Mouse (Mus musculus) erythroblast, embryonic 14.5 days (primary cell): ENCODE results near the gene Immt. TPM values are rescaled to one million over a fixed set of nuclear protein-coding genes. Genes with fewer than 3 reads are reported as not detected.
"Not testable (repeated sequence)": the region's sequence is repeated elsewhere in the genome, so short reads cannot be mapped to it uniquely, and the experiment has no call there.

Source experiments
- H3K27me3 ChIP-seq: 2 replicates; pipeline ENCODE4 v1.6.1; 2012; ENCODE audit warnings: inconsistent platforms; ENCODE audit not compliant: control insufficient read depth
- H3K36me3 ChIP-seq: 2 replicates; pipeline ENCODE4 v1.6.1; 2012; ENCODE audit warnings: mild to moderate bottlenecking, inconsistent platforms; ENCODE audit not compliant: control insufficient read depth
- H3K4me1 ChIP-seq: 2 replicates; pipeline ENCODE4 v1.6.1; 2012; ENCODE audit warnings: inconsistent platforms; ENCODE audit not compliant: control insufficient read depth
- H3K4me3 ChIP-seq: replicated peaks from 2 replicates; pipeline ENCODE3; 2012; ENCODE audit warnings: moderate library complexity, mild to moderate bottlenecking, inconsistent platforms
- H3K9me3 ChIP-seq: 2 replicates; pipeline ENCODE4 v1.6.1; 2012; ENCODE audit warnings: low read length, inconsistent platforms, mixed read lengths; ENCODE audit not compliant: control insufficient read depth
- GATA1 ChIP-seq: IDR thresholded peaks from 2 replicates; pipeline ENCODE4 v1.6.1; 2012; ENCODE audit warnings: low read length, inconsistent platforms, mixed read lengths
- TAL1 ChIP-seq: IDR thresholded peaks from 3 replicates; pipeline ENCODE4 v1.6.1; 2012; ENCODE audit warnings: low read length, inconsistent platforms, mixed read lengths
- polyA plus RNA-seq: library from polyadenylated mRNA; stranded (reverse); fragments of >175 nt; gene quantifications from 2 replicates; pipeline ENCODE4 v1.2.3, GENCODE M21; 2012

Gene Immt
- polyA plus RNA-seq, 1 experiment, result 2.0 TPM

DNA sequence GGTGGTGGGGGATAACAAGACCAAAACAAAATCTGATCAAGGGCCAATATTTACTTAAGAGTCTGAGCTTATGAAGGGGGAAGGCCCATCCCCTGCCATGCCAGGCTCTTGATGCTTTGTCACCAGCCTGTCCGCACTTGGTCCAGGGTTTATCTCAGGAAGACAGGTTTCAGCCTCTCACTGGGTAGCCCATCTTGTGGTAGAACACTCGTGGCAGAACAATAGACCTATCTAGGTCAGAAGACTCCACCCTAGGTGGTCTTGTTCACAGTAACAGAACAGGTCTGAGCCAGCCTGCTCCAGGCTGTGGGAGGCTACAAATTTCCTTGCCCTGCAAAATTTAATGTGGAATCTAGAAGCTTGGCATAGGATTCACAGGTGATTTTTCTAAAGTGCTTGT is 5.7 kb downstream of the Immt start:
- Histone ChIP-seq H3K27me3 (no peaks in the 10 kb centered on the region), H3K4me3 (no peak overlapping the region), H3K9me3 (no peaks in the 10 kb centered on the region), H3K4me1 (peaks cover 32% of the 10 kb centered on the region), H3K36me3 (peaks cover 49% of the 10 kb centered on the region)
- no peak for TF ChIP-seq TAL1
- no peak for TF ChIP-seq GATA1

DNA sequence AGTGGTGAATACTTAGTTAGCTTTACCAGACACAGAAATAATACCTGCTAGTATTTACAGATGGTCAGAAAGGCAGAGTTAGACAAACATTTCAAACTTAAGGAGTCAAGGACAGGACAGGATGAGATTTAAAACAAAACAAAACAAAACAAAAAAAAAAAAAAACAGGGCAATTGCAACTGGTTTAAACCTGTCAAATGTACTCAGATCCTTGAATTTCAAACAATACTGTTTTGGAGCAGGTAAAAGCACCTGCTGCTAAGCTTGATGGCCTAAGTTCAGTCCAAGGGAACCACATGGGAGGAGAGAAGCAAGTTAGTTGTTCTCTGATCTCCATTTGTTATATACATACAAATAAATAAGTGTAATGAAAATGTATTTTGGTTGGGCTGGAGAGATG is 8.7 kb downstream of the Immt start:
- Histone ChIP-seq H3K36me3 (peaks cover 46% of the 10 kb centered on the region), H3K4me3 (no peak overlapping the region), H3K27me3 (no peaks in the 10 kb centered on the region), H3K9me3 (no peaks in the 10 kb centered on the region), H3K4me1 (peaks cover 21% of the 10 kb centered on the region)
- TF ChIP-seq TAL1, result no peak
- TF ChIP-seq GATA1, result no peak

GRCm38 (mm10) chr6:71840597-71841290 is 9.6 kb downstream of the Immt start:
- Histone ChIP-seq H3K27me3 (no peaks in the 10 kb centered on the region), H3K4me3 (no peak overlapping the region), H3K36me3 (peaks cover 48% of the 10 kb centered on the region), H3K4me1 (peaks cover 21% of the 10 kb centered on the region), H3K9me3 (no peaks in the 10 kb centered on the region)
- TF ChIP-seq TAL1 (no peak), GATA1 (no peak)

- not testable (repeated sequence) for H3K4me1 ChIP-seq, H3K4me3 ChIP-seq
- peaks cover 71% of the 10 kb centered on the region for H3K36me3 ChIP-seq
Measured at GRCm38 (mm10) chr6:71846906-71847305, 15.8 kb downstream of the Immt start.

DNA sequence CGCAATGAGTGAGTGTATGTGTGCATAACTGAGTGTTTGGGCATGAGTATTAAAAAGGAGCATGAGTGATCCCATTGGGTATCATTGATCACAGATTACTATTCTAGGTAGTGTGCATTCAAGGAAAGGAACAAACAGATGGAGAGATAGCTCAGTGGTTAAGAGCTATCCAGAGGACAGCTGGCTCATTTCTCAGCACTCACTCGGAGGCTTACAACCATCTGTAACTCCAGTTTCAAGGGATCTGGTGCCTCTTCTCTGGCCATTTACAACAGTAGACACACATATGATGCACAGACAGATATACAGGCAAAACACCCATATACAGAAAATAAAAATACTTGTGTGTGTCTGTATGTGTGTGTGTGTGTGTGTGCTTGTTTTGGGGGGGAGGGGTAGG is 36.6 kb downstream of the Immt start:
- Histone ChIP-seq H3K36me3 (peaks cover 88% of the 10 kb centered on the region), H3K4me1 (no peaks in the 10 kb centered on the region), H3K9me3 (peaks cover 4% of the 10 kb centered on the region; the same call in 1 of the 2 replicates), H3K27me3 (no peaks in the 10 kb centered on the region), H3K4me3 (no peak overlapping the region)
- TF ChIP-seq TAL1 (no peak), GATA1 (no peak)

More at GRCm38 (mm10) chr6:71846906-71847305, 15.8 kb downstream of the Immt start:
- H3K9me3 ChIP-seq, H3K27me3 ChIP-seq: not testable (repeated sequence)

- H3K9me3 ChIP-seq, result peaks cover 4% of the 10 kb centered on the region; the same call in 1 of the 2 replicates
- peaks cover 90% of the 10 kb centered on the region for H3K36me3 ChIP-seq
- H3K4me1 ChIP-seq, result no peaks in the 10 kb centered on the region
- no peaks in the 10 kb centered on the region for H3K27me3 ChIP-seq
- TF ChIP-seq GATA1 (no peak), TAL1 (no peak)
- no peak overlapping the region for H3K4me3 ChIP-seq
Measured at GRCm38 (mm10) chr6:71868809-71869208, 37.7 kb downstream of the Immt start.

- Histone ChIP-seq H3K27me3 (no peaks in the 10 kb centered on the region), H3K9me3 (no peaks in the 10 kb centered on the region), H3K4me1 (no peaks in the 10 kb centered on the region), H3K36me3 (peaks cover 92% of the 10 kb centered on the region), H3K4me3 (no peak overlapping the region)
- no peak for TF ChIP-seq TAL1
- TF ChIP-seq GATA1, result no peak
Measured at GRCm38 (mm10) chr6:71871396-71871795, 40.3 kb downstream of the Immt start.

- no peaks in the 10 kb centered on the region for H3K4me1 ChIP-seq
Measured at GRCm38 (mm10) chr6:71877965-71878760, 47.0 kb downstream of the Immt start.

DNA sequence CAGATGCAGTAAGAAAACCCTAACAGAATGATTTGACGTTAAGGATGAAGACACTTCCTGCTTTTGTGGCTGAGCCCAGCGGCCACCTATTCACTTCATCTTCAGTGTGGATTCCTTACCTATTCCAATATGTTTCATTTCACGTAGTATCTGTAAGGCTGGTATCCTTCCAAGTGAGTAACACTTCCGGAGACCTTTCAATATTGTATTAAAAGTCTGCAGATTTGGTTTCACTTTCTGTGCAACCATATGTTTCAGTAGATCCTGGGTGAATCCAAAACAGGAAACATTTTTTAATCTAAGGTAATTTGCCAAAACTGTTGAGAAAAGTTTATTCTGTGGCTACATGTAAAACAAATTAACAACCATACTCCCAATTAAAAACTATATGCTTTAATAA is 62.1 kb downstream of the Immt start:
- Histone ChIP-seq H3K4me1 (no peaks in the 10 kb centered on the region), H3K36me3 (peaks cover 97% of the 10 kb centered on the region)
- TF ChIP-seq GATA1 (no peak), TAL1 (no peak)

More at GRCm38 (mm10) chr6:71877965-71878760, 47.0 kb downstream of the Immt start:
- H3K4me3 ChIP-seq, result no peak overlapping the region
- H3K9me3 ChIP-seq, result no peaks in the 10 kb centered on the region
- H3K27me3 ChIP-seq, result no peaks in the 10 kb centered on the region
- peaks cover 94% of the 10 kb centered on the region for H3K36me3 ChIP-seq
- TF ChIP-seq TAL1 (no peak), GATA1 (no peak)

More for the DNA sequence above, 62.1 kb downstream of the Immt start:
- Histone ChIP-seq H3K27me3 (no peaks in the 10 kb centered on the region), H3K4me3 (no peak overlapping the region), H3K9me3 (no peaks in the 10 kb centered on the region)
